Mouse (Mus musculus) C2C12 (cell line): ENCODE data around the gene Nme7.

ENCODE experiments used
- CEBPB ChIP-seq: IDR thresholded peaks from one replicate; pipeline ENCODE4 v1.6.1; 2011; ENCODE audit warnings: low read depth, mild to moderate bottlenecking, control low read depth, moderate library complexity
- CTCF ChIP-seq: IDR thresholded peaks from one replicate; pipeline ENCODE4 v1.5.1; 2011; ENCODE audit not compliant: control insufficient read depth, insufficient read depth, insufficient read length
- MAX ChIP-seq: IDR thresholded peaks from one replicate; pipeline ENCODE4 v1.6.1; 2011; ENCODE audit warnings: mild to moderate bottlenecking, control low read depth

GRCm38 (mm10) chr1:164384972-164385371, 81.1 kb downstream of the Nme7 start:
- TF ChIP-seq CTCF (no peak), CEBPB (no peak), MAX (no peak)
